Mouse (Mus musculus) forebrain, embryonic 11.5 days (tissue): ENCODE data around the gene Tom1. TPM values are rescaled to one million over a fixed set of nuclear protein-coding genes. Genes with fewer than 3 reads are reported as not detected.

Experiments
- ATAC-seq: fragments of 200-750 bp; cut with Nextera tagmentation; replicated peaks from 2 replicates; pipeline ENCODE4 v1.8.0; 2017; ENCODE audit warnings: moderate TSS enrichment; ENCODE audit not compliant: low FRiP score
- DNase-seq: peaks from one replicate; pipeline ENCODE4 v3.0.0-alpha.2; 2017; ENCODE audit warnings: low spot score
- H3K27ac ChIP-seq: fragments of 300-500 bp; sonication (generic); 2 replicates; pipeline ENCODE4 v1.5.1; 2014; ENCODE audit warnings: low read depth, low read length
- H3K27me3 ChIP-seq: fragments of 300-500 bp; sonication (generic); 2 replicates; pipeline ENCODE4 v1.6.1; 2014; ENCODE audit warnings: mild to moderate bottlenecking, low read length, mixed read lengths; ENCODE audit not compliant: control insufficient read depth, insufficient read depth
- H3K36me3 ChIP-seq: fragments of 300-500 bp; sonication (generic); 2 replicates; pipeline ENCODE4 v1.6.1; 2014; ENCODE audit warnings: mild to moderate bottlenecking, low read length, moderate library complexity, mixed read lengths; ENCODE audit not compliant: control insufficient read depth, insufficient read depth
- H3K4me1 ChIP-seq: fragments of 300-500 bp; sonication (generic); replicated peaks from 2 replicates; pipeline ENCODE4 v1.6.1; 2014; ENCODE audit warnings: low read length, mixed read lengths; ENCODE audit not compliant: control insufficient read depth, insufficient read depth
- H3K4me2 ChIP-seq: fragments of 300-500 bp; sonication (generic); 2 replicates; pipeline ENCODE4 v1.6.1; 2014; ENCODE audit warnings: low read depth, mild to moderate bottlenecking, low read length, moderate library complexity, mixed read lengths; ENCODE audit not compliant: severe bottlenecking
- H3K4me3 ChIP-seq: fragments of 300-500 bp; sonication (generic); 2 replicates; pipeline ENCODE4 v1.5.1; 2014; ENCODE audit warnings: low read depth, low read length
- H3K9ac ChIP-seq: fragments of 300-500 bp; sonication (generic); 2 replicates; pipeline ENCODE4 v1.6.1; 2014; ENCODE audit warnings: low read length
- H3K9me3 ChIP-seq: fragments of 300-500 bp; sonication (generic); 2 replicates; pipeline ENCODE4 v1.6.1; 2016; ENCODE audit warnings: low read length, mixed read lengths; ENCODE audit not compliant: control insufficient read depth
- WGBS: fragments of 180-500 bp; shearing (Covaris S2); extraction: QIAGEN DNeasy Blood & Tissue Kit; methylation state at CpG from one replicate; pipeline ENCODE4 v1.1.7; 2014; 5-methylcytosine and 5-hydroxymethylcytosine counted together
- polyA plus RNA-seq: library from polyadenylated mRNA; unstranded; fragments of >200 nt; fragmentation: Nextera tagmentation; extraction: Ambion mirVana; gene quantifications from 2 replicates; pipeline ENCODE4 v1.2.1, GENCODE M21; 2014

Tom1 gene
- polyA plus RNA-seq, 1 experiment from 2014 or later: 25.3 TPM

DNA sequence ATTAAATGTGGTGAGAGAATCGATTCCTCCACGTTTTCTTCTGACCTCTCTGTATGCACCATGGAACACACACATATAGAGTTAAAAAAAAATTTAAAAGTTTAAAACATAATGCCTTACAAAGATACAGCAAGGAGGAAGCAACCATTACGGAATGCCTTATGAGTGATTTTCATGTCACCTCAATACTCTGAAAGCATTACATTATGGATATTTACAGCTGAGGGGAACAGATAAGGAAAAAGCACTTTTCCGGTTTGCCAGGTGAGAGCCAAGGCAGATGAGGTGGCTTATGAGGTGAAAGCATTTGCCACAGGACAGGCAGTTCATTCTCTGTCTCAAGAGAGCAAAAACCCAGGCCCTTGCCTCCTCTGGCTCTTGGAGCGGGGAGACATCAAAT is 544 bp upstream of the Tom1 start:
- peak overlapping the region; percentile 65; the same call in 1 of the 2 replicates for H3K4me3 ChIP-seq
- ATAC-seq: no peak
- H3K4me2 ChIP-seq: peak overlapping the region; percentile 81
- WGBS: 68% methylated on average over 5 of the region's 5 CpGs
- H3K4me1 ChIP-seq: no peaks in the 10 kb centered on the region; the same call in 1 of the 2 replicates
- H3K36me3 ChIP-seq: no peaks in the 10 kb centered on the region; the same call in 1 of the 2 replicates
- H3K27me3 ChIP-seq: no peaks in the 10 kb centered on the region
- H3K9me3 ChIP-seq: no peaks in the 10 kb centered on the region
- DNase-seq: no peak
- no peak overlapping the region for H3K9ac ChIP-seq
- no peak overlapping the region for H3K27ac ChIP-seq

DNA sequence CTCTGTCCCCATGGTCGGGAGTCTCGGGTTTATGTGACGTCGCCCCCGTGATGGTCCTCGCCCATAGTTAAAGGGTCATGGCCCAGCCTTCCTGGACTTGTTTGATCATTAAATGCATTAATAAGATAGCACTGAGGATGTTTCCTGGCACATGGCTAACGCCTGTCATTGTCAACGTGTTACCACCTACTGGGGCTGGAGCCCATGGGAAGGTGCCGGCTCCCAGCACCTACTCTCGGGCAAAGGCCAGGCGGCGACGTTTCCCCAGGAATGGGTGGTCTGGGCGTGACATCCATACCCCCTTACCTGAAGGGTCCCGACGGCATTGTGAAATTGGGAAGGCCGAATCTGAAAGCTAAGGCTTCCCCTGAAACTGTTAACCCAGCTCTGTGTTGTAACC is 780 bp downstream of the Tom1 start:
- 2% methylated on average over 17 of the region's 17 CpGs for WGBS
- peak overlapping the region; percentile 45 for H3K9ac ChIP-seq
- no peak overlapping the region for H3K27ac ChIP-seq
- H3K36me3 ChIP-seq: no peaks in the 10 kb centered on the region; the same call in 1 of the 2 replicates
- no peaks in the 10 kb centered on the region for H3K9me3 ChIP-seq
- H3K27me3 ChIP-seq: no peaks in the 10 kb centered on the region
- peak overlapping the region; percentile 81 for H3K4me2 ChIP-seq
- no peak; the same call in 1 of the 2 replicates for ATAC-seq
- DNase-seq: peak; percentile 59
- peak overlapping the region; percentile 65 for H3K4me3 ChIP-seq
- H3K4me1 ChIP-seq: no peaks in the 10 kb centered on the region; the same call in 1 of the 2 replicates

DNA sequence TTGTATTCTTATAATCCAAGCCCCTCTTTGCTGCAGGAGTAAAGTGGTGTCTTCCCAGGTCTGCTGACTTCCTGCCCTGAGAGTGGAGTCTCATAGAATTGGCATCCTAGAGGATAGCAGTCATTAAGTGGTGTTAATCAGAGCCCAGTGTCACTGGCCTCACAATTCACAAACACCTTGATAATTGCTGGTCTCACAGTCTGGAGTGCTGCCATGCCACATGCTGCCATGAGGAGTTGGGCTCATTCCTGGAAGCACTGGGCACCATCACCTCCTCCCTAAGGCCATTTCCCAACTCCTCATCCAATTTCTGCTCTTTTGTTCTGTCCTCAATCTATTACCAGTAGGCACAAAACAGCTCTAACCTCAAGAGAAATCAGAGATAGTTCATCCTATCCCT is 2.1 kb downstream of the Tom1 start:
- H3K9me3 ChIP-seq: no peaks in the 10 kb centered on the region
- DNase-seq (no peak), ATAC-seq (no peak)
- no peak overlapping the region for H3K4me3 ChIP-seq
- H3K4me2 ChIP-seq: no peak overlapping the region
- no peak overlapping the region for H3K27ac ChIP-seq
- H3K27me3 ChIP-seq: no peaks in the 10 kb centered on the region
- no peak overlapping the region for H3K9ac ChIP-seq
- no peaks in the 10 kb centered on the region; the same call in 1 of the 2 replicates for H3K36me3 ChIP-seq
- no peaks in the 10 kb centered on the region; the same call in 1 of the 2 replicates for H3K4me1 ChIP-seq

DNA sequence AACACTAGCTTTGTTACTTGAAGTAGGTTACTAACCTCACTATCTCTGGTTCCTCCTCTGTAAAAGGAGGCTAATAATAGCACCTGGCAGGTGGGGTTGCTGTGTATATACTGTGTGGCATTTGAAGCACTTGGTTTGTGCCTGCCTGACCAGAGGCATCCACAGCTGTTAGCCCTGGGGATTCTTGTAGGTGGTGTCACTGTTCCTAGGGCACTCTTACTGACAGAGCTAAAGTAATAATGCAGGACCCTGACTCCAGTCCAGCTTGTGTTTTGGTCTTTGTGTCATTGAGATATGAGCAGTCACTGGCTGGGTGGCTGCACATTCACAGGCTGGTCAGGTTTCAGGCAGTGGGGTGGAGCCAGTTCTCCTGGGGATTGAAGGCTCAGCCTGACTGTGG is 5.0 kb downstream of the Tom1 start:
- no peaks in the 10 kb centered on the region for H3K9me3 ChIP-seq
- H3K4me1 ChIP-seq: no peaks in the 10 kb centered on the region; the same call in 1 of the 2 replicates
- no peak overlapping the region for H3K4me2 ChIP-seq
- no peak for DNase-seq
- no peak overlapping the region for H3K9ac ChIP-seq
- H3K4me3 ChIP-seq: no peak overlapping the region
- no peaks in the 10 kb centered on the region for H3K27me3 ChIP-seq
- no peaks in the 10 kb centered on the region for H3K36me3 ChIP-seq
- no peak for ATAC-seq
- no peak overlapping the region for H3K27ac ChIP-seq

DNA sequence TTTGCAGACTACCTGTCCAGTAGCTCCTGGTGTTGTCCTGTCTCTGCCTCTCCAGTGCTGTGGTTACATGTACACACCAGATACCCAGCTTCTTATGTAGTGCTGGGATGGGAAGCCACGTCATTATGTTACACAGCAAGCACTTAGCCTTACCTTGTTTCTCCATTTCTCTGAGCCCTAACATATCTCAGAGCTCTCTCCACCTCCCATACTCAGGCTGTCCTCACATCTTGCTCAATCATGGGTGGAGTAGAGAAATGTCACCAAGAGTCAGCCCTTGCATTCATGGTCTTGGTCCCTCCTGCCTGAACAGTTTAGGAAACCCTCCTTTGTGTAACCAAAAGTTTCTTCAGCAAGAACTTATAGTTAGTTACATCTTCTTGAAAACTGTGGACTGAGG is 6.2 kb downstream of the Tom1 start:
- H3K4me1 ChIP-seq: no peaks in the 10 kb centered on the region
- no peaks in the 10 kb centered on the region for H3K27me3 ChIP-seq
- DNase-seq (no peak), ATAC-seq (no peak)
- H3K36me3 ChIP-seq: no peaks in the 10 kb centered on the region
- H3K9me3 ChIP-seq: no peaks in the 10 kb centered on the region
- no peak overlapping the region for H3K9ac ChIP-seq
- WGBS: 91% methylated on average over 1 of the region's 1 CpGs
- no peak overlapping the region for H3K4me3 ChIP-seq
- H3K27ac ChIP-seq: no peak overlapping the region
- H3K4me2 ChIP-seq: no peak overlapping the region

DNA sequence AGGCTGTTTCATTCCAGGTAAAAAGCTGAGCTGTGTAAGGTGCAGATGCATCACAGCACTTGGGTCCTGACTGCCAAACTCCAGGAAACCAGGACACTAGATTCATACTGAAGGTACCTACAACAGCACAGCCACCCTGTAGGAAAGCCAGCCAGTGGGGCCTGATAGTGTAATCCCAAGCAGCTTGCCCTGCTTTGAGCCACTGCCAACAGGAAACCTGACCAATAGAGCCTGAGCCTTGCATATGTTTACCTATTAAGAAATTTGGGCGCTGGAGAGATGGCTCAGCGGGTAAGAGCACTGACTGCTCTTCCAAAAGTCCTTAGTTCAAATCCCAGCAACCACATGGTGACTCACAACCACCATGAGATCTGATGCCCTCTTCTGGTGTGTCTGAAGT is 8.7 kb downstream of the Tom1 start:
- DNase-seq: no peak
- Histone ChIP-seq H3K27ac (no peak overlapping the region), H3K9me3 (no peaks in the 10 kb centered on the region), H3K27me3 (no peaks in the 10 kb centered on the region), H3K4me2 (no peak overlapping the region), H3K4me3 (no peak overlapping the region), H3K36me3 (no peaks in the 10 kb centered on the region), H3K4me1 (no peaks in the 10 kb centered on the region), H3K9ac (no peak overlapping the region)
- WGBS: 83% methylated on average over 2 of the region's 2 CpGs
- ATAC-seq: no peak

DNA sequence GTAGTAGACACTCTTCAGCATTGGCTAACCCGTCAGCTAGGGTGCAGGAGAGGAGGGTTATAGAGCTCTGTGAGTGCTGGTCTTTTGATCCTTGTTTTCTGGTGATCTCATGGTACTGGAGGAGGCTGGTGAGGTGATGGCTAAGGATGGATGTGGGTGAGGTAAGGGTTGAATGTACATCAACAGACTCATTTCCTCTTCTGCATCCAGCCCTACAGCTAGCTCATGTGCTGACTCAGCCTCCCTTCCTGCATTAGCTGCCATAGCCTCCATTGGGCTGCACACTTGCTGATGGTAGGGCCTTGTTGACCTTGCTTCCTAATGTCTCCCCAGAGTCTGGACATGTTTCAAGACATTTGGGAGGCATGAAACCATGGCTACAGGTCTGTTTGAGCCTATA is 9.5 kb downstream of the Tom1 start:
- DNase-seq: no peak
- Histone ChIP-seq H3K27me3 (no peaks in the 10 kb centered on the region), H3K4me3 (no peak overlapping the region), H3K4me1 (no peaks in the 10 kb centered on the region), H3K27ac (no peak overlapping the region), H3K9me3 (no peaks in the 10 kb centered on the region), H3K36me3 (no peaks in the 10 kb centered on the region), H3K4me2 (no peak overlapping the region), H3K9ac (no peak overlapping the region)
- no peak for ATAC-seq
- WGBS: 93% methylated on average over 1 of the region's 1 CpGs

DNA sequence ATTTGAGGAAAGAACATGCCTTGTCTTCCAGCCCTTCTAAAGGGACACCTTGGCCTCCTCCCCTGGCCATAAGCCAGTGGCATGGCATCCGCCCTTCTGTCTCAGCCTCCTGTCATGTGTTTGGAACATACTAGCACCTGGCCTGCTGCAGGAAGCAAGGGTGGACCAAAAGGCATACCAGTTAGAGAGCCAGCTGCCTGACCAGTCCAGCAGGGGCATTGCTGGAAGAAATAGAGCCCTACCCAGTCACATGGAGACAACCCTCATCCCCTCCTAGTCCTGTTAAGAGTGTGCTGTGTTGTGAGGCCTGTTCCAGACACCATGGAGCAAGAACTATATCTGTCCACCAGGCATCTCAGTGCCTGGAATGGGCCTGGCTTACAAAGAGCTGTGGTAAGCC is 12.8 kb downstream of the Tom1 start:
- H3K4me2 ChIP-seq: no peak overlapping the region
- 85% methylated on average over 1 of the region's 1 CpGs for WGBS
- ATAC-seq: no peak
- no peaks in the 10 kb centered on the region for H3K4me1 ChIP-seq
- H3K4me3 ChIP-seq: no peak overlapping the region
- no peaks in the 10 kb centered on the region for H3K27me3 ChIP-seq
- H3K9ac ChIP-seq: no peak overlapping the region
- no peaks in the 10 kb centered on the region for H3K9me3 ChIP-seq
- no peaks in the 10 kb centered on the region for H3K36me3 ChIP-seq
- no peak overlapping the region for H3K27ac ChIP-seq
- no peak for DNase-seq

DNA sequence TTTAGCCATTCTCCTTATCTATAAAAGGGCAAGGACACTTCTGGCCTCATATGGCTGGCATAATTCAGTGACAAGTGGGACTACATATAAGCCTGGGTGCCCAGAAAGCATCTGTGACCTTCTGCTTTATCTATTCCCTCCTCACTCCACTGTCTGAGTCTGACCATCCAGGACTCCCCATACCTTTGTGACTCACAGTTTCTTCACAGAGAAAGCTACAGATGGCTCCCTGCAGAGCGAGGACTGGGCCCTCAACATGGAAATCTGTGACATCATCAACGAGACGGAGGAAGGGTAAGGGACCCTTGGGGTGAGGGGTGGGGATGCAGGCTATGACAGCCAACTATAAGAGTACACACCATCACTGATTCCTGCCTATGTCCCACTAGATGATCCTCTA is 14.3 kb downstream of the Tom1 start:
- Histone ChIP-seq H3K9me3 (no peaks in the 10 kb centered on the region), H3K4me2 (no peak overlapping the region), H3K36me3 (no peaks in the 10 kb centered on the region), H3K4me3 (no peak overlapping the region), H3K27me3 (no peaks in the 10 kb centered on the region), H3K4me1 (no peaks in the 10 kb centered on the region), H3K27ac (no peak overlapping the region), H3K9ac (no peak overlapping the region)
- DNase-seq (no peak), ATAC-seq (no peak)
- 88% methylated on average over 3 of the region's 3 CpGs for WGBS
